Mouse (Mus musculus) ES-E14 (cell line): ENCODE measurements around the gene Wnt2. TPM values are rescaled to one million over a fixed set of nuclear protein-coding genes. Genes with fewer than 3 reads are reported as not detected.

ENCODE experiments used
- DNase-seq: peaks from one replicate; pipeline ENCODE4 v3.0.0-alpha.2; 2013; ENCODE audit warnings: low read depth, low spot score
- H3K27ac ChIP-seq: 2 replicates; pipeline ENCODE4 v1.5.1; 2012; ENCODE audit warnings: low read depth, mild to moderate bottlenecking, low read length, moderate library complexity, mixed read lengths; ENCODE audit not compliant: poor library complexity, insufficient read depth, severe bottlenecking
- H3K36me3 ChIP-seq: 2 replicates; pipeline ENCODE4 v1.6.1; 2012; ENCODE audit warnings: mild to moderate bottlenecking, low read length, moderate library complexity, mixed read lengths; ENCODE audit not compliant: control insufficient read depth, poor library complexity, insufficient read depth, severe bottlenecking
- H3K4me1 ChIP-seq, 2 experiments: fragments of 150-350 bp in 1 of 2; sonication (generic) in 1 of 2; 2 replicates each; pipeline ENCODE4 v1.6.1; 2012; ENCODE audit warnings: low read length in 2 of 2, mild to moderate bottlenecking in 1 of 2, mixed read lengths in 1 of 2; ENCODE audit not compliant: control insufficient read depth in 2 of 2, insufficient read depth in 2 of 2, poor library complexity in 1 of 2
- H3K4me3 ChIP-seq, 2 experiments: fragments of 150-350 bp in 1 of 2; sonication (generic) in 1 of 2; 2 replicates each; pipeline ENCODE4 v1.5.1; 2012; ENCODE audit warnings: low read length in 2 of 2, low read depth in 1 of 2, mild to moderate bottlenecking in 1 of 2, mixed read lengths in 1 of 2; ENCODE audit not compliant: insufficient read depth in 1 of 2, poor library complexity in 1 of 2, severe bottlenecking in 1 of 2
- H3K9ac ChIP-seq: 2 replicates; pipeline ENCODE4 v1.6.1; 2012; ENCODE audit warnings: low read depth, mild to moderate bottlenecking, low read length, mixed read lengths; ENCODE audit not compliant: poor library complexity, insufficient read depth, severe bottlenecking
- H3K9me3 ChIP-seq: fragments of 150-350 bp; sonication (generic); 2 replicates; pipeline ENCODE4 v1.6.1; 2012; ENCODE audit warnings: low read depth, mild to moderate bottlenecking, low read length; ENCODE audit not compliant: control insufficient read depth, insufficient read depth
- CHD2 ChIP-seq: IDR thresholded peaks from 2 replicates; pipeline ENCODE4 v1.6.1; 2014; ENCODE audit warnings: mild to moderate bottlenecking, low read depth, low read length, inconsistent platforms
- HCFC1 ChIP-seq: IDR thresholded peaks from 2 replicates; pipeline ENCODE4 v1.6.1; 2012; ENCODE audit warnings: low read length, inconsistent platforms, borderline replicate concordance; ENCODE audit not compliant: insufficient read depth
- MAFK ChIP-seq: IDR thresholded peaks from 2 replicates; pipeline ENCODE4 v1.6.1; 2014; ENCODE audit warnings: mild to moderate bottlenecking, low read depth, low read length, inconsistent platforms; ENCODE audit not compliant: insufficient read depth
- ZC3H11A ChIP-seq: IDR thresholded peaks from 2 replicates; pipeline ENCODE4 v1.6.1; 2012; ENCODE audit warnings: low read depth, mild to moderate bottlenecking, inconsistent platforms, low read length, borderline replicate concordance
- ZNF384 ChIP-seq: IDR thresholded peaks from 2 replicates; pipeline ENCODE4 v1.6.1; 2012; ENCODE audit warnings: low read depth, low read length, inconsistent platforms
- in situ Hi-C, 2 experiments: fragments of 600-800 bp; cut with MboI; formaldehyde crosslinking; loops; one replicate each; pipeline ENCODE4 v1.15.1; 2025; ENCODE audit warnings: low sequenced_read_pairs in 2 of 2, inconsistent platforms in 1 of 2; ENCODE audit not compliant: unreplicated experiment in 2 of 2
- total RNA-seq: library from RNA; depleted of rRNA; stranded (reverse); fragments of 300-350 nt; gene quantifications from 2 replicates; pipeline ENCODE4 v1.2.3, GENCODE M21; 2012

The Wnt2 gene
- total RNA-seq, 1 experiment = 0.27 TPM

DNA sequence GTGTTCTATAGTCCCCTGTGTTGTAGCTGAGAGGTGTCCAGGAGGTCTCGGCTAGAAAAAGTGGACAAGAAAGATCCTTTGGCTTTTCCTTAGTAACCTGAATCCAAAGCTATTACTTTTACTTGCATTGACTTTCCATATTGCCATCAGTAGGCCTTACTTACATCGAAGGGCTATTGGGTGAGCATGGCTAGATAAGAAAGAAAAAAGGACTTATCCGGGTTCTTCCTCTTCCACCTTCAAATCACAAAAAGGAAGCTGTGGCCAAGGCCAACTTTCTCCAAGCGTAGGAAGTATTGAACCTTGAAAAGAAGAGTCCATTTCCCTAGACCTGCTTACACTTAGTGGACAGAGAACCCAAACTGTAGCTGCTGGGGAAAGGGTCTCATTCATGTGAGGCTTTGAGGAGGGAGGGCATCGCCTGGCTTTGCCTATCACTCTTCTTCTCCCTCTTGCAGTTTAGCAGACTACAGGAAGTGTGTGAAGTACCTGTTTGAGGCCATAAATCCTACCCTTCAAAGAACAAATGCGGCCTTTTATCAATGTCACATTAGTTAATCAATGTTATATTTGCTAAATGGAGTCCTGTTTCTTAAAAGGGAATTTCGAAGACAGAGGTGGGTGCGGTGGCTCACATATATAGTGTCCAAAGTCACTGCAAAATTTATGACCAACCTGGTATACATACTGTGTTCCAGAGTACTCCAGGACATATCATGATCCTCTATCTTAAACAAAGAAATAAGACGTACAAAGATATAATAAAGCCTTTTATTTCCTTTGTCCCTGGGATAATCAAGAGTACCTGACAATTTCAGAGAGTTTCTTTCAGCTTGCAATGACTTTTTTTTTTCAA is 40.0 kb downstream of the Wnt2 start:
- H3K9me3 ChIP-seq = no peaks in the 10 kb centered on the region
- H3K36me3 ChIP-seq = no peaks in the 10 kb centered on the region
- H3K4me3 ChIP-seq = no peak overlapping the region
- DNase-seq = no peak
- H3K27ac ChIP-seq = no peak overlapping the region
- no peak overlapping the region for H3K9ac ChIP-seq
- in situ Hi-C loops = no loop called here
- TF ChIP-seq CHD2 (no peak), HCFC1 (no peak), ZC3H11A (no peak), MAFK (no peak), ZNF384 (no peak)
- no peaks in the 10 kb centered on the region for H3K4me1 ChIP-seq

DNA sequence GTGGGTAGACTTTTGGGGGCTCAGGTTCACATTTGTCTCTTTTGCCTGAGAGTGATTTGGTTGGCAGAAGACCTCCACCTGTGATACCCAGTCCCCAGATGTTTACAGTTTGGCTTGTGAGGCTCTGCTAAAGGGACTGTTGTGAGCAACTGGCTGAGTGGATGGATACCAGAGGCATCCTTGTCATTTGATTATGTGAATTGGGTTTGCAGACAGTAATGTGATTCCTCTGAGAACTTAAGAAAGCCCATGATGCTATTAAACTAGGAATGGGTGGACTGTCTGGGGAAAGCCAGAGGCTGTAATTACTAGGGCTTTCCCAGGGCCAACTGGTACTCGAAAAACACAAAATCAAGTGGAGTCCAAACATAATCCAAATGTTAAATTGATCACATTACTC is 51.0 kb downstream of the Wnt2 start:
- no peak for DNase-seq
- no peak overlapping the region for H3K9ac ChIP-seq
- no peaks in the 10 kb centered on the region for H3K36me3 ChIP-seq
- H3K27ac ChIP-seq = no peak overlapping the region
- in situ Hi-C loops = no loop called here
- no peaks in the 10 kb centered on the region for H3K4me1 ChIP-seq
- TF ChIP-seq ZNF384 (no peak), ZC3H11A (no peak), MAFK (no peak), CHD2 (no peak), HCFC1 (no peak)
- H3K9me3 ChIP-seq = no peaks in the 10 kb centered on the region
- no peak overlapping the region for H3K4me3 ChIP-seq

GRCm38 (mm10) chr6:17978881-17979280 is 51.5 kb downstream of the Wnt2 start:
- no peaks in the 10 kb centered on the region for H3K4me1 ChIP-seq
- in situ Hi-C loops = no loop called here
- no peaks in the 10 kb centered on the region for H3K36me3 ChIP-seq
- H3K27ac ChIP-seq = no peak overlapping the region
- H3K9ac ChIP-seq = no peak overlapping the region
- no peak for DNase-seq
- H3K4me3 ChIP-seq = no peak overlapping the region
- TF ChIP-seq CHD2 = no peak
- TF ChIP-seq HCFC1 = no peak
- no peak for TF ChIP-seq ZNF384
- TF ChIP-seq MAFK = no peak
- no peak for TF ChIP-seq ZC3H11A
- H3K9me3 ChIP-seq = no peaks in the 10 kb centered on the region

DNA sequence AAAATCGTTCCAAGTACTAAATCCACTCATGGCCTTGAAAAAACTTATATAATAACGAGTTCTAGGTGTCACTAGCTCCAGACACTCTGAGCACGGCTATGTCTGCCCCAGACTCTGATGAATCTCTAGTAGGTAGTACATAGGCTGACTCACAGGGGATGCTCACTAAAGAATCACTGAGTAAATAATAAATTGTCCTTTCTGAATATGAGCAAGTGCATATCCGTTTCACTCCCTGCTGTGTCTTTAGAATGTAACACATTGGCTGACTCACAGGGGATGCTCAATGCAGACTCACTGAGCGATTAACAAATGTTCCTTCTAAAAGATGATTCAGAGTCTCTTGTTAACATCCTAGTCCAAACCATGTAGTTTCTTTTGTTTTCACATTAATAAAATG is 52.1 kb downstream of the Wnt2 start:
- no peak for DNase-seq
- Histone ChIP-seq H3K4me3 (no peak overlapping the region), H3K9me3 (no peaks in the 10 kb centered on the region), H3K4me1 (no peaks in the 10 kb centered on the region), H3K36me3 (no peaks in the 10 kb centered on the region), H3K9ac (no peak overlapping the region), H3K27ac (no peak overlapping the region)
- in situ Hi-C loops = no loop called here
- TF ChIP-seq HCFC1 (no peak), ZNF384 (no peak), MAFK (no peak), ZC3H11A (no peak), CHD2 (no peak)

- Histone ChIP-seq H3K4me3 (no peak overlapping the region), H3K36me3 (no peaks in the 10 kb centered on the region), H3K9ac (no peak overlapping the region), H3K9me3 (no peaks in the 10 kb centered on the region), H3K27ac (no peak overlapping the region), H3K4me1 (no peaks in the 10 kb centered on the region)
- DNase-seq = peak; percentile 17
- TF ChIP-seq ZC3H11A = no peak
- TF ChIP-seq MAFK = no peak
- TF ChIP-seq ZNF384 = no peak
- TF ChIP-seq HCFC1 = no peak
- no peak for TF ChIP-seq CHD2
- in situ Hi-C loops = no loop called here
These were observed 53.2 kb downstream of the Wnt2 start for GRCm38 (mm10) chr6:17977165-17977564.
